10 mouse cellular contexts compared by ENCODE assay signal in the genomic region with DNA sequence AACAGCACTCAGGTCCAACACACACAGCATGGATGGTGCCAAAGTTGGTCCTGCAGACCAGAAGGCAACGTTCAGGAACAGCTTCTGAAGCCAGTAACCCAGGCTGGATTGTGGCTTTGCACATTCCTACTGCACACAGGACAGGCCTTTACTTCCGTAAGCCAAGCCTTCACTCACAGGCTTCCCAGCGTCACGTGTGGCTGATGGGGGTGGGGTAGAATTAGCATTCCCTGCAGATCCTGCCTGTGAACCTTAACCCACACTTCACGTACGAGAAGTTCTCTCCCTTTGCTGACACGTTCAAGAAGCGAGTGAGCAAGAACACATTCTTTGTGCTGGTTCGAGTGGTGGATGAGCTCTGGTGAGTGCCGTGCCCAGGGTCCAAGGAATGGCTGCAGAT. TPM values are rescaled to one million over a fixed set of nuclear protein-coding genes. Genes with fewer than 3 reads are reported as not detected.
"Had no signal": no experiment of that assay in that cellular context is flagged by ENCODE, and none has a peak within 500 bp of the region (broad histone marks: within the 10 kb centered on the region; RNA-seq: fewer than 3 reads in every experiment).

No protein-coding gene starts in this region.

- DNase-seq: liver; lung, adult 2 months; lung, postnatal 36 days; right cerebral cortex, postnatal 25 days; thymus, postnatal 36 days had no signal

RNA-seq across cellular contexts. Expression of a gene that starts 18.9 kb away (rescaled TPM):
- total RNA-seq: megakaryocyte progenitor cell, adult 5-6 weeks had no signal

RNA-seq across cellular contexts. Expression of a gene that starts 26.6 kb away (rescaled TPM):
- total RNA-seq: hindbrain, postnatal 0 days; layer of hippocampus, adult 2 months; layer of hippocampus, postnatal 10 days; megakaryocyte progenitor cell, adult 5-6 weeks; midbrain, postnatal 0 days had no signal
